Mouse (Mus musculus) MEL (cell line): Measurements from ENCODE around the gene Srebf2. TPM values are rescaled to one million over a fixed set of nuclear protein-coding genes. Genes with fewer than 3 reads are reported as not detected.

Experiments used
- DNase-seq: peaks from one replicate; pipeline ENCODE4 v3.0.0; 2011; ENCODE audit warnings: low read depth, low spot score
- H3K27ac ChIP-seq: 2 replicates; pipeline ENCODE4 v1.5.1; 2012; ENCODE audit warnings: low read depth, mild to moderate bottlenecking, control low read depth, low read length, moderate library complexity; ENCODE audit not compliant: control insufficient read depth
- H3K27me3 ChIP-seq, 2 experiments: fragments of 150-350 bp in 1 of 2; sonication (generic) in 1 of 2; 2 replicates each; pipeline ENCODE4 v1.6.1; 2012; ENCODE audit warnings: low read length in 2 of 2, mild to moderate bottlenecking in 2 of 2, improper control_type of control experiment in 1 of 2, moderate library complexity in 1 of 2; ENCODE audit not compliant: insufficient read depth in 2 of 2, control insufficient read depth in 1 of 2
- H3K36me3 ChIP-seq, 2 experiments: 2 replicates each; pipeline ENCODE4 v1.6.1; 2012 to 2014; ENCODE audit warnings: low read length in 2 of 2, improper control_type of control experiment in 1 of 2, inconsistent platforms in 1 of 2, mild to moderate bottlenecking in 1 of 2; ENCODE audit not compliant: insufficient read depth in 2 of 2, control insufficient read depth in 1 of 2
- H3K4me1 ChIP-seq, 2 experiments: fragments of 150-350 bp in 1 of 2; sonication (generic) in 1 of 2; 2 replicates each; pipeline ENCODE4 v1.6.1; 2012; ENCODE audit warnings: low read length in 2 of 2, improper control_type of control experiment in 1 of 2, mild to moderate bottlenecking in 1 of 2; ENCODE audit not compliant: insufficient read depth in 2 of 2, control insufficient read depth in 1 of 2
- H3K4me3 ChIP-seq, 2 experiments: fragments of 150-350 bp in 1 of 2; sonication (generic) in 1 of 2; 2 replicates each; pipeline ENCODE4 v1.5.1; 2012; ENCODE audit warnings: low read depth in 2 of 2, low read length in 2 of 2, mild to moderate bottlenecking in 2 of 2, moderate library complexity in 2 of 2, control low read depth in 1 of 2, improper control_type of control experiment in 1 of 2; ENCODE audit not compliant: control insufficient read depth in 1 of 2, insufficient read depth in 1 of 2
- H3K79me2 ChIP-seq: 2 replicates; pipeline ENCODE4 v1.6.1; 2012; ENCODE audit warnings: mild to moderate bottlenecking, low read length, moderate library complexity; ENCODE audit not compliant: control insufficient read depth, poor library complexity, insufficient read depth
- H3K9ac ChIP-seq: 2 replicates; pipeline ENCODE4 v1.6.1; 2012; ENCODE audit warnings: low read depth, mild to moderate bottlenecking, control low read depth, low read length, moderate library complexity; ENCODE audit not compliant: control insufficient read depth, poor library complexity, severe bottlenecking
- H3K9me3 ChIP-seq: fragments of 150-350 bp; sonication (generic); replicated peaks from 2 replicates; pipeline ENCODE4 v1.6.1; 2012; ENCODE audit warnings: mild to moderate bottlenecking, low read length, improper control_type of control experiment, moderate library complexity; ENCODE audit not compliant: insufficient read depth
- EP300 ChIP-seq, 2 experiments: IDR thresholded peaks; 2 replicates each; pipeline ENCODE4 v1.6.1; 2011; ENCODE audit warnings: improper control_type of control experiment in 2 of 2, low read length in 2 of 2, low read depth in 1 of 2, mild to moderate bottlenecking in 1 of 2
- ETS1 ChIP-seq: IDR thresholded peaks from 2 replicates; pipeline ENCODE4 v1.6.1; 2012; ENCODE audit warnings: low read depth, mild to moderate bottlenecking, inconsistent platforms, low read length, improper control_type of control experiment, moderate library complexity
- GATA1 ChIP-seq: IDR thresholded peaks from 2 replicates; pipeline ENCODE4 v1.6.1; 2011; ENCODE audit warnings: low read depth, low read length, improper control_type of control experiment
- HCFC1 ChIP-seq: IDR thresholded peaks from 2 replicates; pipeline ENCODE4 v1.6.1; 2012; ENCODE audit warnings: low read depth, mild to moderate bottlenecking, inconsistent platforms, low read length, improper control_type of control experiment, moderate library complexity
- MAX ChIP-seq: IDR thresholded peaks from 2 replicates; pipeline ENCODE4 v1.6.1; 2011; ENCODE audit warnings: low read length, improper control_type of control experiment
- MAZ ChIP-seq: IDR thresholded peaks from 2 replicates; pipeline ENCODE4 v1.6.1; 2012; ENCODE audit warnings: low read depth, mild to moderate bottlenecking, inconsistent platforms, low read length, improper control_type of control experiment
- MYB ChIP-seq: IDR thresholded peaks from 2 replicates; pipeline ENCODE4 v1.6.1; 2011; ENCODE audit warnings: mild to moderate bottlenecking, low read depth, low read length, improper control_type of control experiment
- MYC ChIP-seq: IDR thresholded peaks from 2 replicates; pipeline ENCODE4 v1.6.1; 2011; ENCODE audit warnings: low read depth, mild to moderate bottlenecking, low read length, improper control_type of control experiment, moderate library complexity
- NRF1 ChIP-seq: IDR thresholded peaks from 2 replicates; pipeline ENCODE4 v1.6.1; 2014; ENCODE audit warnings: low read depth, mild to moderate bottlenecking, inconsistent platforms, low read length, improper control_type of control experiment, moderate library complexity; ENCODE audit not compliant: poor library complexity, insufficient read depth, severe bottlenecking
- RCOR1 ChIP-seq: IDR thresholded peaks from 2 replicates; pipeline ENCODE4 v1.6.1; 2012; ENCODE audit warnings: low read depth, mild to moderate bottlenecking, inconsistent platforms, low read length, improper control_type of control experiment
- SIN3A ChIP-seq: IDR thresholded peaks from 2 replicates; pipeline ENCODE4 v1.6.1; 2012; ENCODE audit warnings: low read length, improper control_type of control experiment, inconsistent platforms
- USF2 ChIP-seq, 2 experiments: IDR thresholded peaks; 2 replicates each; pipeline ENCODE4 v1.6.1; 2011 to 2012; ENCODE audit warnings: improper control_type of control experiment in 2 of 2, low read length in 2 of 2, borderline replicate concordance in 1 of 2, inconsistent platforms in 1 of 2, low read depth in 1 of 2, mild to moderate bottlenecking in 1 of 2; ENCODE audit not compliant: insufficient read depth in 1 of 2
- ZC3H11A ChIP-seq: IDR thresholded peaks from 2 replicates; pipeline ENCODE4 v1.6.1; 2012; ENCODE audit warnings: low read depth, mild to moderate bottlenecking, inconsistent platforms, low read length, improper control_type of control experiment
- ZKSCAN1 ChIP-seq: IDR thresholded peaks from 2 replicates; pipeline ENCODE4 v1.6.1; 2012; ENCODE audit warnings: low read depth, mild to moderate bottlenecking, inconsistent platforms, low read length, improper control_type of control experiment, moderate library complexity
- polyA plus RNA-seq, 2 experiments: library from polyadenylated mRNA; stranded (reverse) in 1 of 2; unstranded in 1 of 2; fragments of >175 nt in 1 of 2; fragments of >200 nt in 1 of 2; gene quantifications; 2 replicates each; pipeline versions ENCODE4 v1.2.1 to v1.2.4; 2012; ENCODE audit warnings: low replicate concordance in 2 of 2, low read depth in 1 of 2; ENCODE audit not compliant: insufficient read length in 2 of 2, insufficient read depth in 1 of 2, missing spikeins in 1 of 2
- total RNA-seq: library from RNA; depleted of rRNA; stranded (reverse); fragments of 300-350 nt; gene quantifications from 2 replicates; pipeline ENCODE4 v1.2.3, GENCODE M21; 2012

Srebf2 gene
- total and polyA plus RNA-seq, 3 experiments, result 40.5 to 161 TPM; not detected in 1

- H3K27ac ChIP-seq, result no peak overlapping the region
- H3K79me2 ChIP-seq, result no peaks in the 10 kb centered on the region
- no peaks in the 10 kb centered on the region for H3K27me3 ChIP-seq
- H3K36me3 ChIP-seq, result 0 out of 4 replicates have a peak, but pooled peaks cover 0 to 2% of the 10 kb centered on the region in 2 experiments
- no peaks in the 10 kb centered on the region for H3K9me3 ChIP-seq
- H3K4me1 ChIP-seq, result no peaks in the 10 kb centered on the region; a peak in 1 of 4 replicates
- TF ChIP-seq EP300 (IDR thresholded peaks at IDR 0.05; ENCODE audit: low read depth in 1 of 2, low read length in 2 of 2) (no peak), GATA1 (no peak), MYC (no peak), MAX (no peak), ETS1 (no peak), NRF1 (no peak), USF2 (IDR thresholded peaks at IDR 0.05; ENCODE audit: borderline replicate concordance in 1 of 2, insufficient read depth in 1 of 2, low read depth in 1 of 2, low read length in 2 of 2) (no peak), SIN3A (no peak), ZC3H11A (no peak)
- DNase-seq, result no peak
- H3K4me3 ChIP-seq, result no peak overlapping the region
- H3K9ac ChIP-seq, result no peak overlapping the region
These were observed 69.3 kb downstream of the Srebf2 start for GRCm38 (mm10) chr15:82216142-82216827.

- Histone ChIP-seq H3K36me3 (0 out of 4 replicates have a peak, but pooled peaks cover 0 to 2% of the 10 kb centered on the region in 2 experiments), H3K4me3 (no peak overlapping the region), H3K9me3 (no peaks in the 10 kb centered on the region), H3K27me3 (no peaks in the 10 kb centered on the region), H3K9ac (no peak overlapping the region), H3K79me2 (no peaks in the 10 kb centered on the region), H3K4me1 (no peaks in the 10 kb centered on the region; a peak in 1 of 4 replicates), H3K27ac (no peak overlapping the region)
- TF ChIP-seq MAZ (no peak), RCOR1 (no peak), MYB (no peak), ZKSCAN1 (no peak), HCFC1 (no peak)
- peak; percentile 23 for DNase-seq
These were observed 70.1 kb downstream of the Srebf2 start for GRCm38 (mm10) chr15:82217039-82217438.
